Mouse (Mus musculus) ES-Bruce4 (cell line): ENCODE data around the gene Zdhhc5.

ENCODE experiments used
- CTCF ChIP-seq: IDR thresholded peaks from one replicate; pipeline ENCODE4 v1.8.1; 2011; ENCODE audit warnings: low read depth, low read length
- EP300 ChIP-seq: IDR thresholded peaks from 2 replicates; pipeline ENCODE4 v1.6.1; 2011; ENCODE audit warnings: low read depth, low read length; ENCODE audit not compliant: insufficient read depth

DNA sequence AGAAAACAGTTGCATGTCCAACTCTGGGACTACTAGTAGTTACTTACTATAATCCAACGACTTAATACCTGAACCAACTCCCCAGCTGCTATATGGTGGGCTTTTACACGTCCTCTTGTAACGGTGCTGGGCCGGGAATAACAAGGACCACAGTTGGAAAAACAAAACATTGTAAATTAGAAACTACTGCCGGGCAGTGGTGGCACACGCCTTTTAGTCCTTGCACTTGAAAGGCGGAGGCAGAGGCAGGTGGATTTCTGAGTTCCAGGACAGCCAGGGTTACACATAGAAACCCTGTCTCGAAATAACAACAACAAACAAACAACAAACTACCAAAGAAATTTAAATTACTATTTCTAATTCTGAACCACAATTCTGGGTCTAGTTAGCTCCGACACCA is 11.7 kb upstream of the Zdhhc5 start:
- TF ChIP-seq CTCF (no peak), EP300 (no peak)
